Mouse (Mus musculus) ES-E14 (cell line): Measurements from ENCODE around the gene Mars.

ENCODE experiments used
- CHD2 ChIP-seq: IDR thresholded peaks from 2 replicates; pipeline ENCODE4 v1.6.1; 2014; ENCODE audit warnings: mild to moderate bottlenecking, low read depth, low read length, inconsistent platforms
- HCFC1 ChIP-seq: IDR thresholded peaks from 2 replicates; pipeline ENCODE4 v1.6.1; 2012; ENCODE audit warnings: low read length, inconsistent platforms, borderline replicate concordance; ENCODE audit not compliant: insufficient read depth
- MAFK ChIP-seq: IDR thresholded peaks from 2 replicates; pipeline ENCODE4 v1.6.1; 2014; ENCODE audit warnings: mild to moderate bottlenecking, low read depth, low read length, inconsistent platforms; ENCODE audit not compliant: insufficient read depth
- ZC3H11A ChIP-seq: IDR thresholded peaks from 2 replicates; pipeline ENCODE4 v1.6.1; 2012; ENCODE audit warnings: low read depth, mild to moderate bottlenecking, inconsistent platforms, low read length, borderline replicate concordance
- ZNF384 ChIP-seq: IDR thresholded peaks from 2 replicates; pipeline ENCODE4 v1.6.1; 2012; ENCODE audit warnings: low read depth, low read length, inconsistent platforms

DNA sequence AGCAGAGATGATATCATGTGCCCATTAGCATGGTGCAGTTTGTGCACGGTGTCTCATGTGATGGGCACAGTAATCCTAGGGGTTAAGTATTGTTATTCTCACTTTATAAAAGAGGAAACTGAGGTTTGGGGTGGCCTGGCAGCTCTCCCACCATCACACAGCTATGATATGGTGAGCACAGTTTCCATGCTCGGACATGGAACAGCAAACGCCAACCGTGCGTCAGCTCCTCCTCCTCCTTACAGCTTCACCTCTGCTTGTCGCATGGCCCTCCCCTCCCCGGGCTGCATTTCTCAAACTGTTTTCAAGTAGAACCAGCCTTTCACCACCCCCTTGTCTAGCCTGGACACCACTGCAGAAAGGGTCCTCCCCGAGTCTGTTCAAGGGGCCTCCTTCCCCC, 53.1 kb downstream of the Mars start:
- TF ChIP-seq ZNF384 (no peak), HCFC1 (no peak), CHD2 (no peak), ZC3H11A (no peak), MAFK (no peak)
